Mouse (Mus musculus) bone marrow, adult 2 months (tissue): ENCODE data around the gene Sema4a. TPM values are rescaled to one million over a fixed set of nuclear protein-coding genes. Genes with fewer than 3 reads are reported as not detected.

Experiments used
- H3K27ac ChIP-seq: fragments of 200-500 bp; 2 replicates; pipeline ENCODE4 v1.5.1; 2012; ENCODE audit warnings: low read depth, mild to moderate bottlenecking, control low read depth, inconsistent platforms, low read length; ENCODE audit not compliant: control insufficient read depth, poor library complexity, insufficient read depth
- H3K4me1 ChIP-seq: fragments of 200-500 bp; 2 replicates; pipeline ENCODE4 v1.6.1; 2011; ENCODE audit warnings: low read length; ENCODE audit not compliant: control insufficient read depth, insufficient read depth
- H3K4me3 ChIP-seq: fragments of 200-500 bp; replicated peaks from 2 replicates; pipeline ENCODE3; 2011; ENCODE audit warnings: mild to moderate bottlenecking, low read depth, low read length, control low read depth; ENCODE audit not compliant: control insufficient read depth
- CTCF ChIP-seq: fragments of 200-500 bp; IDR thresholded peaks from 2 replicates; pipeline ENCODE4 v1.5.1; 2011; ENCODE audit warnings: low read length, control low read depth; ENCODE audit not compliant: control insufficient read depth, insufficient read depth
- POLR2A ChIP-seq: fragments of 200-500 bp; IDR thresholded peaks from 2 replicates; pipeline ENCODE4 v1.6.1; 2011; ENCODE audit warnings: low read depth, mild to moderate bottlenecking, control low read depth, low read length, borderline replicate concordance; ENCODE audit not compliant: control insufficient read depth
- WGBS: fragments of 180-500 bp; shearing (Covaris S2); methylation state at CpG from one replicate; pipeline ENCODE4 v1.1.7; 2018; 5-methylcytosine and 5-hydroxymethylcytosine counted together
- polyA plus RNA-seq: library from polyadenylated mRNA; stranded (reverse); fragments of >200 nt; gene quantifications from 2 replicates; pipeline ENCODE4 v1.2.4, GENCODE M21; 2011; ENCODE audit warnings: low replicate concordance; ENCODE audit not compliant: missing spikeins, insufficient read depth, insufficient read length

The Sema4a gene
- 43.9 and 131 TPM in 2 replicates for polyA plus RNA-seq

- peaks cover 5% of the 10 kb centered on the region; the same call in 1 of the 2 replicates for H3K4me1 ChIP-seq
- H3K4me3 ChIP-seq = no peak within 1 kb of the TSS
- peak within 1 kb of the TSS; percentile 2; the same call in 1 of the 2 replicates for H3K27ac ChIP-seq
- TF ChIP-seq CTCF = no peak
- TF ChIP-seq POLR2A = no peak
- 57% methylated on average over 12 of the region's 12 CpGs for WGBS
Measured at GRCm38 (mm10) chr3:88460983-88461696, at the start of gene Sema4a. Sema4a (minus strand) TSS chr3:88461182.

GRCm38 (mm10) chr3:88509692-88510420 lies 48.9 kb upstream of the Sema4a start, which contains the start of gene Lmna:
Lmna (minus strand) TSS chr3:88509956.
- Histone ChIP-seq H3K4me1 (peaks cover 1% of the 10 kb centered on the region; the same call in 1 of the 2 replicates), H3K4me3 (peak within 1 kb of the TSS; percentile 29), H3K27ac (peak within 1 kb of the TSS; percentile 14; the same call in 1 of the 2 replicates)
- TF ChIP-seq CTCF (peak; percentile 17; the same call in 1 of the 2 replicates), POLR2A (no peak)
- under 1% methylated on average over 31 of the region's 31 CpGs for WGBS

DNA sequence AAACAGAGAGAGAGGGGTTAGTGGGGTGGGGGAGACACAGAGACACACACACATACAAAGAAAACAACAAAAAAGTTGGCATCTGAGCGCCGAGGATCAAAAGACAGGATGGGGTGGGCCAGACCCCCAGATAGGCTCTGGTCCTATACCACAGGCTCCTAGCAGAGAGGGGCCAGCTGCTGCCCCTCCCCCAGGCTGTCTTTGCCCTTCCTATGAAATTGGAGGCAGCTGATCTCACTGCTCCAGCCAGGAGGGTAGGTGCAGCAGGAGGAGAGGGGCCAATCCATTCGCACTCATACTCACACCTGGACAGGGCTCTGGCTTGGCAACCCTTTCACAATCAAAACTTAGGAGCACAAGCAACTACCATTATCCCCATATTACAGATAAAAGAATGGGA lies 48.3 kb upstream of the Sema4a start:
- WGBS = 50% methylated on average over 3 of the region's 3 CpGs
- H3K4me1 ChIP-seq = peaks cover 1% of the 10 kb centered on the region; the same call in 1 of the 2 replicates
- no peak overlapping the region for H3K27ac ChIP-seq
- H3K4me3 ChIP-seq = no peak overlapping the region
- no peak for TF ChIP-seq CTCF
- TF ChIP-seq POLR2A = no peak

- peaks cover 3% of the 10 kb centered on the region for H3K4me1 ChIP-seq
- H3K27ac ChIP-seq = no peak overlapping the region
- 63% methylated on average over 7 of the region's 7 CpGs for WGBS
- H3K4me3 ChIP-seq = no peak overlapping the region
- no peak for TF ChIP-seq CTCF
- TF ChIP-seq POLR2A = no peak
Measured at GRCm38 (mm10) chr3:88505765-88506164, 44.8 kb upstream of the Sema4a start.

DNA sequence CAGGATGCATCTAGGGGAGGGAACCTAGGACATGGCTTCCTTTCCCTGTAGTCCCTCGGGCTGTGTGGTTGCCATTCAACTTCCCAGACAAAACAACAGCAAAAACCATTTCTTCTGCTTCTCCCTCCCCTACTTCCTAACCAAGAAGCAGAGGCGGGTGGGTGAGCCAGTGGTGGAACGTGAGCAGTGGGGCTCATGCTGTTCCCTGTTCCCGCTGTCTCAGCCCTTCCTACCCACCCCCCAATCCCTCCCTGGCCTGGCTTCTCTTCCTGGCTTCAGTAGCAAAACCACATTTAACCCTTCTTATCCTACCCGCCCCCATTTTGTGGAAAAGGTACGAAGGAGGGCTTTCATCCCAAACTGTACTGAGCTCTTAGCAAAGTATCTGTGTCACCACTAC lies 44.1 kb upstream of the Sema4a start:
- no peak overlapping the region for H3K4me3 ChIP-seq
- WGBS = 67% methylated on average over 6 of the region's 6 CpGs
- H3K4me1 ChIP-seq = peaks cover 3% of the 10 kb centered on the region
- H3K27ac ChIP-seq = no peak overlapping the region
- TF ChIP-seq POLR2A (no peak), CTCF (no peak)

- WGBS = 39% methylated on average over 8 of the region's 8 CpGs
- no peak overlapping the region for H3K27ac ChIP-seq
- TF ChIP-seq CTCF (no peak), POLR2A (no peak)
- H3K4me1 ChIP-seq = peaks cover 3% of the 10 kb centered on the region
- no peak overlapping the region for H3K4me3 ChIP-seq
Measured at GRCm38 (mm10) chr3:88503881-88504746, 43.1 kb upstream of the Sema4a start.

DNA sequence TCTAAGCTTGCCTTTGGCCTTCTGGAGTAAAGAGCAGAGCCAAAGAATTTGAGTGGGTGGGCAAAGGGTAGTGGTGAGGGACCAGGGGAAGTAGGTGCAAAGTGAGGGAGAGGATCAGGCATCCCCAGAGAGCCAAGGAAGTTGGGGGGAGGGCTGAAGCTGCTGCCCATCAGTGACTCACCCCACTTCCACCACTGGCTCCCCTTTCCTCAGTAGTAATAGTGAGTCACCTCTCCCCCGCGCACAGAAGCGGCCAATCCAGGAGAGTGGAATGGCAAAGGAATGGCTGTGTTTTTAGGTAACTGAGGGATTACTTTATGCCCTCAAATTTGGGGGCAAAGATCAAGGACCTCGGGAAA lies 42.5 kb upstream of the Sema4a start:
- peaks cover 3% of the 10 kb centered on the region for H3K4me1 ChIP-seq
- 36% methylated on average over 4 of the region's 4 CpGs for WGBS
- H3K4me3 ChIP-seq = peak overlapping the region; percentile 26
- no peak overlapping the region for H3K27ac ChIP-seq
- no peak for TF ChIP-seq POLR2A
- TF ChIP-seq CTCF = no peak
